Mouse (Mus musculus): ENCODE results near the gene Dlgap1.

Gene Dlgap1

GRCm38 (mm10) chr17:70633181-70633944 is 664.5 kb downstream of the Dlgap1 start:
- DNase-seq = peak; percentile 32

GRCm38 (mm10) chr17:70643211-70643610 is 674.3 kb downstream of the Dlgap1 start:
- DNase-seq = no peak

- DNase-seq = no peak
Measured at GRCm38 (mm10) chr17:70646641-70647040, 677.8 kb downstream of the Dlgap1 start.

DNA sequence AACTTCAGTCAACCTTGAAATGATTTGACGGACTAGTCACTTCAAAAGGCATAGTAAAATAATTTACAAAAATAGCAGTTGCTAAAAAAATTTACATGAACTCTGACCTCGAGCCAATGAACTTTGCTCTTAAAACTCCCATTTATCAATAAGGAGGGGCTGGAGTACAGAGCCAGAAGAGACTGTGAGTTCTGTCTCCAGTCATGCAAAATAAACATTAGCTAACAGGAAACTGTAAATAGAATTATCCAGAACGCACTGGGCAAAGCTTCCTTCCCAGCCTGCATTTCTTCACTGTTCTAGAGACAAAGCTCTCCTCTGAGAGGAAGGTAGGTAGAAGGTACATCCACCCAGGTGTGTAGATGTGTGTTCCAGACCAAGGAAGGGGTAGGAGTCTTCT is 692.5 kb downstream of the Dlgap1 start:
- no peak for DNase-seq

GRCm38 (mm10) chr17:70663992-70664391 is 695.1 kb downstream of the Dlgap1 start:
- DNase-seq = no peak

DNA sequence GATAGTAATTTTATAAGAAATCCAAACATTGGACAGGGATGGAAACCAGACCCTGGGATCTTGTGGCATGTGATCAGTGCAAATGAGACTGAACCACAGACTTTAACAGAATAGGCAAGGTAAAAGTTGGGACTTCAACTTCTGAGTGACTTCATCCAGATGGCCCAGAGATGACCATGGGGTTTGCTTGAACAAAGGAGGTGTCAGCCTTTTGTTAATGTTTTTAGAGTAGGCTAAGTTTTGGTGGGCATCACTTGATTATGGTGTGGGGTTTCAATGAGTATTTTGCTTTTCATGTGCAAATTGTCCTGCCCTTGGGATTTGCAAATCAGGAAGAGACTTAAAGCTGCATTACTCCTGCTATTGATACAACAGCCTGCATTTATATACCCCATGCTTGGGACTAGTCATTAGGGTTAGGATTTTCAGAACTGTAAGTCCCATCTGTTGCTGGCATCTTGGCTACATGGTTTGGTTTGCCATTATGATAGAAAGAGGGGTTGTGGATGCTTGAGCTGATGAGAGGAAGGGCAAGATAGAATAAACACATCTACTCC is 695.7 kb downstream of the Dlgap1 start:
- no peak for DNase-seq

- no peak for DNase-seq
Measured at GRCm38 (mm10) chr17:70673985-70674384, 705.1 kb downstream of the Dlgap1 start.

DNA sequence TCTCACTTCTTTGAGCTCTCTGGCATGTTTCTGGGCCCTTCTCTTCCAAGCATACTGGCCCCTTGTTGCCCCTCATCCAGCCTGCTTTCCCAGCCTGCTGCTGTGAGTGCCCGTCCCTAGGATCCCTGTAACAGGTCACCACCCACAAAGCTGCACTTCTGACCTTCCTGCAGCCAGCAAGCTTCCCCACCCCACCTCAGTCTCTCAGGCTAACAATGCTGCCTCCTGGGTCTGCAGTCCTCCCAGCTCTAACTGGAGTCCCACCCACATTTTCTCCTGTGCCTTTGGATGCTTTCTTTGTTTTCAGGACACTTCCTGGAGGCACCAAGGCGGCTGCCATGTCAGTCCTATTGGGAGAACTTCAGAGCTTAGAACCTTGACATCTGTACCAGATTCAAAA is 707.6 kb downstream of the Dlgap1 start:
- no peak for DNase-seq

DNA sequence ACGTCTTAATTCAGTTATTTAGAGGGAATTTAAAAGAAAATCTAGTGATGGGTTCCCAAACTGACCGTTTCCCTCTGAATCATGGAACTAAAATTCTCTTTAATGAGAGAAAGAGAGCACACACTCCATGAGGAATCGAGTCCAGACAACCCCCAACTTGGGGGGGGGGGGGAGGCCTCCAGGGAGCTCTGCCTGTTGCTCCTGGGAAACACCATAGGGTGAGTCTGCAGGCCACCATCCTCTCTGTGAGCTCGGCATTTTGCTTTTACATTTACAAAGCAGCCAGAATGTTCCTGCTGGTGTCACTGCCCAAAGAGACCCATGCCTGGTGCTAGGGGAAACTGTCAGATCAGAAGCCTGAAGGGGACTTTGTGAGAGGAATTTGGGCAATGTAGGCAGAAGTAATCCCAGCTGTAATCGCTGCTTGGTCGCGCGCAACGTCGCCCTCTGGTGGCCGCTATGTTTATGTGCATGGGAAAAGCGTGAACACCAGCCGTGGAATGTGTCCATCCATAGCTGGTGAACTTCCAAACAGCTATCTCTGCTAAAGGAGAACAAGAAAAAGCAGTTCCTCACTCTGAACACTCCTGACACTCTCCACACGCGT is 714.8 kb downstream of the Dlgap1 start:
- peak; percentile 59 for DNase-seq

GRCm38 (mm10) chr17:70690174-70690573 is 721.3 kb downstream of the Dlgap1 start:
- DNase-seq = no peak

DNA sequence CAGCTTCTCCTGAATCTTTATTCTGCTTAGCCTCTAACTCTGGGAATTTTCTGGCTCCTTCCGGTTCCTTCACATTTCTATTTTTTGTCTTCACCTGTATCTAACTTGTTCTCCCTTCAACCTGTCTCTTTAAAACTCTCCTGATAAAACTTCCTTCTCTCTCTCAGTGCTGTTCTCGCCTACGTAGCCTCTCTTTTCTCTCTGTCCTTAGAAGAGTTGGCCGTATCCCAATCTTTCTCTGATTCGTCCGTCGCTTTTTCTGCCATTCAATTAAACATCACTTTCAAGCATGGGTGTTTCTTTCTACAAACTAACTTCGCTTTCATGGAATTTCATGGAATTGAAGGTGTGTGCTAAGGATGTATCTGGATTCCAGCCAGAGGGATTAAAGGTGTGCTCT is 721.7 kb downstream of the Dlgap1 start:
- no peak for DNase-seq

DNA sequence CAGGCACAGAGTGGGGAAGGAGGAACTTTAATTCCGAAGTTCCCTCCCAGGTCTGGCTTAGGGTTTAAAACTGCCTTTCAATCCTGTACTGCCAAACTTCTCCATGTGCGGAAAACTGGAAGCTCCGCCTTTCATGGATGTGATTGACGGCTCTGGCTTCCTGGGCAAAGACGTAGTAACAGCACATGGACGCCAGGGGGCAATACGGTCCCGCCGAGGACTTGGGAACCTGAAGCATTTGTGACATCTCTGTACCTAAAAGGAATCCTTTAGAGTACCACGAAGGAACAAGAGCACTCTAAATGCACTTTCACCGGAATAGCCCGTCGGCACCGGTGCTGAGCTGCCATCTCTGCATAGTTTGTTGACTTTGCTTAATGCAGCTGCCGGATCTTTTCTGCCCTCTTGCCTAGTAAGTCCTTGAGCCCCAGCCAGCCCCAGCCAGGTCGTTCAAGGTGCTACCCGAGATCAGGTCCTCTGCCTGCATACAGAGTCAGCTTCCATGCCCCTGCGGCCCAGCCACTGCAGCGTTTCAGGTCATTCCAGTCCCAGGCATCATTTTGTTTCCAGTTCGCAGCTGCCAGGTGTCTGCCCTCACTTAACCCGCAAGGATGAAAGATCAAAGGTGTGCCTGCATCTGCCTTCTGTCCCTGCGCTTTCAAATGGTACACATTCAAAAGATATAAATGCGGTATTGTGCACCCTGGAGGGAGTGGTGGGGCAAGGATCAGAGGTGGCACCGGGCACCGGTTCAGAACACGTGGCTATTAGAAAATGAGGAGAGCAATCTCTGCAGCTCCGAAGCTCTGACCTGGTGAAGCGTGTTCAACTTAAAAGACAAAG is 738.3 kb downstream of the Dlgap1 start:
- DNase-seq = peak; percentile 81

DNA sequence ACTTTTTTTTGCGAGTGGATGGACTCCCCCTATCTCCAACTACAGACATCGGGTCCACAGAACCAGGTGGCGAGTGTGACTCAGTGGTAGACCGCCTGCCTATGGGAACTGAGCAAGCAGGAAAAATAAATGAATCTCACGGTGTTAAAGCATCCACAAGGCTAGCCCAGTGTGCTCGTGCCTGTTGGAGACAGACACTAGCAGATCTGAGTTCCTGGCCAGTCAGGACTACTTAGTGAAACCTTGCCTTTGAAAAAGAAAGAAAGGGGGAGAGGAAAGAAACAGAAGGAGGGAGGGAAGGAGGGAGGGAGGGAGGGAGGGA is 738.9 kb downstream of the Dlgap1 start:
- no peak for DNase-seq

DNA sequence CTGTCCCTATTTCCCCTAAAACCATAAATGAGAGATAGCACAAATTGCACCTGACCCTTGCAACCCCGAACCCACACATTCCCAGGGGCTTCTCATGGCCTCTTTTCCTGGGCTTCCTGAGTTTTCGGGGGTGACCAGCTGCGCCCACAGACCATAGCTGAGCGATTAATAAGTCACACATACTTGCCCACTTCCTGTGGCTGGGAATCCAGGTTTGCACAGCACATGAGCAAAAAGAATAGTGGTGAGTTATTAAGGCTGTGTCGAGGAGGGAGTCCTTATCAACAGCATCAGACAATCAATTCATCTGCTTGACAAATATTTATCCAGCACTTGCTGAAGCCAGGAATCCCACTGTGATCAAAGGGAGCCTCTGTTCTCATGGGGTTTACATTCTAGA is 740.7 kb downstream of the Dlgap1 start:
- no peak for DNase-seq

DNA sequence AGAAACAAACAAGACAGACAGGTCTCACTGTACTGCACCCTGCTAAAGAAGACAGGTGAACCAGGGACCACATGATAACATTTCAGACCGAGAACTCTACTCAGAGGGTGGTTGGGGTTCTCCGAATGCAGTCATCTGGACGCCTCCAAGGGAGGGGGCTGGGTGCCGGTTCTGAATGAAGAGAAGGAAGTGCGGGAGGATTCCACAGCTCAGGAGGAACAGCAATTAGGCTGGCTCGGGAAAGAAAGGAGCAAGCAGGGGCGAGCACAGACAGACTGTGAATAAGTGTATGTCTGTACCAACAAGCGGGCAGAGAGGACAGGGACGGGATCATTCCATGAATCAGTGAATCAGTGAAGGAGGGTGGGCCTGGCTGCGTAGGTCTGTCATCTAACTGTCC is 744.6 kb downstream of the Dlgap1 start:
- no peak for DNase-seq

DNA sequence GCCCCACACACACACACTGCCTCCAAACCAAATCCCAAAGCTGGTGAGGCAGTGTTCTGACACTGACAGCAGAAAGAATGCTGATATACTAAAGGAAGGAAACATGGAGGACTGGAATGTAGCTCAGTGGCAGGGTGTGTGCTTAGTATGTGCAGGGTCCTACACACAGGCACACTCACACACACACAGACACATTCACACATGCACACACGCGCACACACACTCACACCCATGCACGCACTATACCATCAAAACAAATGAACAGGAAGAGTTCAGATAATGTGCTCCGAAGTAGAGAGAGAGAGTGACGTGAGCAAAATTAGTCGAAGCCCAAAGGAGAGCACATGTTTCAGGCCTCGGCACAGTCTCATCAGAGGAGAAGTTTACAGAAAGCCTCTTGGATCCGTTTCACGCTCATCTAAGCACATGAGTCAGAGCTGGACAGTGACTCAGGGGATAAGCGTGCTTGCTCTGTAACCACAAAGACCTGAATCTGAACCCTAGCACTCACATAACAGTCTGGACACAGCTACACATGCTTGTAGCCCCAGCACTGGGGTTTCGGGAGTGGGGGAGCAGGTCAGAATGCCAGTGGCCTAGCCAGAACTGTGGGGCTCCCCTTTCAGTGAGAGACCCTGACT is 750.9 kb downstream of the Dlgap1 start:
- no peak for DNase-seq

GRCm38 (mm10) chr17:70720766-70721165 is 751.9 kb downstream of the Dlgap1 start:
- peak; percentile 20 for DNase-seq

DNA sequence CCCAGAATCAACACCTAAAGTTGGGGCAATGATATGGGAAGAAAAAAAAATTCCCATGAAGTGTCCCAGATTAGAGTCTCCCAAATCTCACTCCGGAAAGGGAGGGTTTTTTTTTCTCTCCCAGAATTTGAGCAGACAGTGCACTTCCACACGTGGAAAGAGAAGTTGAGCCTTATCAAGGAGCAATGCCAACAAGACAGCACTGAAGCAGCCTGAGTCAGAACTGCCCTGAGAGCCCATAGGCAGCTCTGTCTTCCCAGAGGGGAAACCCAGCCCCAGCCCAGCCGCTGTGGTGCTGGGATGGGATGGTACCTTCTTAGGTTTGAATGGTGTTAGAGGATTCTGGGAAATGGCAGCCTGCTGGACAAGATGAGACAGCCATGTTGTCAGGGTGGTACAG is 753.3 kb downstream of the Dlgap1 start:
- DNase-seq = no peak

- DNase-seq = no peak
Measured at GRCm38 (mm10) chr17:70728719-70729281, 759.9 kb downstream of the Dlgap1 start.

DNA sequence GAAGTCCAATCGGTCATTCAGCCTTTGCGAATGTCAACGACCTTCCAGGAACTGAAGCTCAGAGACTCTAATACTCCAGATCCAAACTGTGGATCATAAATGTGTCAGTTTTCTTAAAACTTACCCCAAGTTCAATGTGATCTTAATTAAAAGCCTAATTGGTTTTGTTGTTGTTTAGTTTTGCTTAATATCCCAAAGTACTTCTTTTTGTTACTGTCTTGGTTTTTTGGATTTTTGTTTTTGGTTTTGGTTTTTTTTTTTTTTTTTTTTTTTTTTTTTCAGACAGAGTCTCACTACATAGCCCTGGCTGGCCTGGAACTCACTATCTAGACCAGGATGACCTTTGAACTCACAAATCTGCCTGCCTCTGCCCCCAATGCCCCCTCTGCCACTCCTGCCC is 765.9 kb downstream of the Dlgap1 start:
- no peak for DNase-seq

- DNase-seq = no peak
Measured at GRCm38 (mm10) chr17:70735396-70735795, 766.5 kb downstream of the Dlgap1 start.

- no peak for DNase-seq
Measured at GRCm38 (mm10) chr17:70737424-70737823, 768.6 kb downstream of the Dlgap1 start.

Measured in thymus, postnatal 25 days (tissue).